Mouse (Mus musculus) testis, adult 2 months (tissue): ENCODE results near the gene Vamp8.

Source experiments
- CTCF ChIP-seq: fragments of 200-500 bp; IDR thresholded peaks from 2 replicates; pipeline ENCODE4 v1.5.1; 2012; ENCODE audit warnings: low read depth, mild to moderate bottlenecking, inconsistent platforms, low read length, moderate library complexity; ENCODE audit not compliant: control insufficient read depth, insufficient read depth, insufficient replicate concordance
- POLR2A ChIP-seq: fragments of 200-500 bp; IDR thresholded peaks from 2 replicates; pipeline ENCODE4 v1.6.1; 2012; ENCODE audit warnings: low read depth, mild to moderate bottlenecking, inconsistent platforms, low read length, moderate library complexity; ENCODE audit not compliant: control insufficient read depth

GRCm38 (mm10) chr6:72360599-72360935 lies 29.9 kb downstream of the Vamp8 start:
- TF ChIP-seq CTCF: no peak
- TF ChIP-seq POLR2A: no peak
